Mouse (Mus musculus): ENCODE measurements around the gene Tapbp.

Gene Tapbp

DNA sequence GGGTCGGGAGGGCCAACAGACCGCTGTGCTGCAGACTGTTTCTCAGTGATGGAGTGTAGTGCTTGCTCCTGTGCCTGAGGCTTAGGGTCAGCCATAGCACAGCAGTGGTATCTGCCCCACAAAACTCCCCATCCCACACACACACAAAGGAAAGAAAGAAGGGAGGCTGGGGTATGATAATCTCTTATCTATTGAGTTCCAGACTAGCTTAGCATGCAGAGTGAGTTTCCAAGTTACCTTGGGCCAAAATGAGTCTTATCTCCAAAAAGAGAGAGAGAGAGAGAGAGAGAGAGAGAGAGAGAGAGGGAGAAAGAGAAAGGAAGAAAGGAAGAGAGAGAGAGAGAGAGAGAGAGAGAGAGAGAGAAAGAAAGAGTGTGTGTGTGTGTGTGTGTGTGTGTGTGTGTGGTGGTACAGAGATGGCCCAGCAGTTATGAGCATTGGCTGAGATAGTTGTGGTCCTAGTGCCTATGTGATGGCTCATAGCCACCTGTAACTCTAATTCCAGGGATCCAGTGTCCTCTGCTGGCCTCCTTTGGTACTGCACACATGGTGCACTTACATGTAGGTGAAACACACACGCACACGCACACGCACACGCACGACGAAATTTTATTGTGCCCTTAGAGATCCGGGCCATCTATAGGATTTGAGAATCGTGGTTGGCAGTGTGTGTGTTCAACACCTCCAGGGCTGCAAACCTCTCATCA, 9.0 kb downstream of the Tapbp start:
- DNase-seq (ENCODE audit: low spot score) = no peak

DNA sequence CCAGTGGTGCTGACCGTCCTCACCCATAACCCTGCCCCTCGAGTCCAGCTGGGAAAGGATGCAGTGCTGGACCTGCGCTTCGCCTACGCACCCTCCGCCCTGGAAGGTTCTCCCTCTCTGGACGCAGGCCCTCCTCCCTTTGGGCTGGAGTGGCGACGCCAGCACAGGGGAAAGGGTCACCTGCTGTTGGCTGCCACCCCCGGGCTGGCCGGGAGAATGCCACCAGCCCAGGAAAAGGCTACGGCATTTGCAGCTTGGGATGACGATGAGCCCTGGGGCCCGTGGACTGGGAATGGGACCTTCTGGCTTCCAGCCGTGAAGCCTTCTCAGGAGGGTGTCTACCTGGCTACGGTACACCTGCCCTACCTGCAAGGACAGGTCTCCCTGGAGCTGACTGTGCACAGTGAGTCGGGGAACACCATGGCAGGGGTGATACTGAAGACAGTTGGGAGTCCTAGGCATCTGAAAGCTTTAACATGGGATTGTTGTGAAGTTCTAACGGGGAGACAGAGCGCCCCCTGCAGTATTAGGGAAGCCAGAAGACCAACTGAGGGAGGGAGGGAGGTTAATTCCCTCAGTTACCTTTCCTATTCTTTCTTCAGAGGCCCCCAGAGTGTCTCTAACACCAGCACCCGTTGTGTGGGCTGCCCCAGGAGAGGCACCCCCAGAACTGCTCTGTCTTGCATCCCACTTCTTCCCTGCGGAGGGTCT, 9.9 kb downstream of the Tapbp start:
- no peak for DNase-seq (ENCODE audit: low spot score)

DNA sequence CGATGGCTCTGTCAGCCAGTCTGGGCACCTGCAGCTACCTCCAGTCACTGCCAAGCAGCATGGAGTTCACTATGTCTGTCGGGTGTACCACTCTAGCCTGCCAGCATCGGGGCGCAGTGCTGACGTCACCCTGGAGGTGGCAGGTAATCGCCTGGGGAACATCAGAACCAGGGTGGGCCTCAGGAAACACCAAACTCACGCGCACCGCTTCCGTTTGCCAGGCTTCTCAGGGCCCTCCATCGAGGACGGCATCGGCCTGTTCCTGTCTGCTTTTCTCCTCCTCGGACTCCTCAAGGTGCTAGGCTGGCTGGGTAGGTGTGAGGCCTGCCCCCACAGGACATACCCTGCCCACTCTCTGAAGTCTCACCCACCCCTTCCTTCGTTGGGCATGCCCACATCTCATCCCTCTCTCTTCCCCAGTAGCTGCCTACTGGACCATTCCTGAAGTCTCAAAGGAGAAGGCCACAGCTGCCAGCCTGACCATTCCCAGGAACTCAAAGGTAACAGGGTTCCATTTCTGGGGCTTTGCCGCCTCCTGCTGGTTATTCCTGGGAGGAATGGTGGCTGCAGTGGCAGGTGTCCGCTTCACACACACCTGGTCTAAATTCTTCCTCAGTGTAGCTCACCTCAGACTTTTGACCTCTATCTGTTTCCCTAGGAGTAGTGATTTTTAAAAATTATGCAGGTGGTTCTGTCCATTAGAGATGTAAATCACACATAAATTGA, 10.7 kb downstream of the Tapbp start:
- DNase-seq (ENCODE audit: low spot score) = no peak

DNA sequence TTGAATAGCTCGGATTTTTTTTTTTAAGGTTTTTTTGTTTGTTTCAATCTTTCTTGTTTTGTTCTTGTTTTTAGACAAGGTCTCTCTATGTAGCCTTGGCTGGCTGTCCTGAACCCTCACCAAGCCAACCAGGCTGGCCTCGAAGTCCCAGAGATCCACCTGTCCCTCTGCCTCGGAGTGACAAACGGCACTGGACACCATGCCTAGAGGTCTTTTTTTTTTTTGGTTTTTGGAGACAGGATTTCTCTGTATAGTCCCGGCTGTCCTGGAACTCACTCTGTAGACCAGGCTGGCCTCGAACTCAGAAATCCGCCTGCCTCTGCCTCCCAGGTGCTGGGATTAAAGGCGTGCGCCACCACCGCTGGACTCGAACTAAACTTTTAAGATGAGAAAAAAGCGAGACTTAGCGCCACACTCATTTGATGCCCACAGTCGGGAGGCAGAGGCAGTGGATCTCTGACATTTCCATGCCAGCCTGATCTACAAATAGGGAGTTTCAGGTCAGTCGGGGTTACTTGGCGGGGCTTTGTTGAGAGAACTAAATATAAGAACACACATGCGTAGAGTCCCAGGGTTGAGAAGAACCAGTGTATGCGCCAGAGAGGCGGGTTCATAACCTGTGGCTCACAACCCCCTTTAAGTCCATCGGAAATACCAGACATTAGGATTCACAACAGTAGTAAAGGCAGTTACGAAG, 12.7 kb downstream of the Tapbp start:
- DNase-seq (ENCODE audit: low spot score) = no peak

GRCm38 (mm10) chr17:33929371-33930279, 13.9 kb downstream of the Tapbp start, which contains the start of gene Rgl2:
Gene Rgl2, plus strand, starts transcription at chr17:33929543.
- DNase-seq (ENCODE audit: low spot score) = peak; percentile 93

- DNase-seq (ENCODE audit: low spot score) = no peak
Measured at GRCm38 (mm10) chr17:33930280-33931158, 14.8 kb downstream of the Tapbp start.

DNA sequence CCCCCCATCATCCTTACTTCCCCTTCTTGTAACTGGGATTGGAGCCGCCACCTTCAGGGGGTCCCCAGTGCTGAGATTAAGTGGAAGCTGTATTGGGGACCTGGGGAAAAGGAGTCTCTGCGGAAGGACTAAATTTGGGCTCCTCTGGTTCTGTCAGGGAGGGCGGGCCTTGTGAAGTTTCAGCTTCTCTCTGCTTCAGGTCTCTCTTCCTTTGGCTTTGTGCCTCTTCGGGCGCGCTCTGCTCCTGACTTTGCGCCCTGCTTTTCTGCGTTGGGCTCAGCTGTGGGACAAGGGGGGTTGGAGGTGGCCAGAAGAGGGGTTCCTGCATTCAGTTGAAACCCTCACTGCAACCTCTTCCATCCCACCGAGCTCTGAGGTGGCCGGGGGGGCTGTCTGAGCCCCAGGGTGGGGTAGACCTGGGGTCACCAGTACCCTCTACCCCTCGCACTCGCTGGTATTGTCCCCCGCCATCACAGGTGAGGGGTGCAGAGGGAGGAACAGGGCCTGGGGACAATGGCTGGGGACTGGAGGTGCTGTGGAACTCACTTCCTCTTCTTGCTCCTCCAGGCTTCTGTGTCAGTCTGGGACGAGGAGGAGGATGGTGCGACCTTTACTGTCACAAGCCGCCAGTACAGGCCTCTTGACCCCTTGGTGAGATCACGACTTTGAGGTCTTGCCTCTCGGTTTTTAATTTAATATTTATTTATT, 15.6 kb downstream of the Tapbp start:
- no peak for DNase-seq (ENCODE audit: low spot score)

DNA sequence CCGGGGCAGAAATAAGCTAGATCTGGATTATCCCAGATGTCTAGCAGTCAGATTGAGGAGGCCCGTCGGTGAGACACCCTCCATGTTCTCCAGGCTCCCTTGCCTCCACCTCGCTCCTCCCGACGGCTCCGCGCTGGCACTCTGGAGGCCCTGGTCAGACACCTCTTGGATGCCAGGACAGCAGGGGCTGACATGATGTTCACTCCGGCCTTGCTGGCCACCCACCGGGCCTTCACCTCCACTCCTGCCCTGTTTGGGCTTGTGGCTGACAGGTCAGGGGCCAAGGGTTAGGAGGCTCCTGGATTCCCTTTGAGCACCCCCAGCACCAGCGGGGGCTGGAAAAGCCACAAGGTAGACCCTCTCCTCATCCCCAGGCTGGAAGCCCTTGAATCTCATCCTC, 16.2 kb downstream of the Tapbp start:
- DNase-seq (ENCODE audit: low spot score) = no peak

DNA sequence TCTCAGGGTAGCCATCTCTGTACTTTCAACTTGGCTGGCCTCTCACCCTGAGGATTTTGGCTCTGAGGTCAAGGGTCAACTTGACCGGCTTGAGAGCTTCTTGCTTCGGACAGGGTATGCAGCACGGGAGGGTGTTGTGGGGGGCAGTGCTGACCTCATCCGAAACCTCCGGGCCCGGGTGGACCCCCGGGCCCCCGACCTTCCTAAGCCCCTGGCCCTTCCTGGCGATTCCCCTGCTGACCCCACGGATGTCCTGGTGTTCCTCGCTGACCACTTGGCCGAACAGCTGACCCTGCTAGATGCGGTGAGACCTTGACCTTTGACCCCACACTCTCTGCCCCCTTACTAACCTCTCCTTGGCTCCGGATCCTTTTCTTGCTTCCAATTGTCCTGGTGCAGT, 16.7 kb downstream of the Tapbp start:
- no peak for DNase-seq (ENCODE audit: low spot score)

DNA sequence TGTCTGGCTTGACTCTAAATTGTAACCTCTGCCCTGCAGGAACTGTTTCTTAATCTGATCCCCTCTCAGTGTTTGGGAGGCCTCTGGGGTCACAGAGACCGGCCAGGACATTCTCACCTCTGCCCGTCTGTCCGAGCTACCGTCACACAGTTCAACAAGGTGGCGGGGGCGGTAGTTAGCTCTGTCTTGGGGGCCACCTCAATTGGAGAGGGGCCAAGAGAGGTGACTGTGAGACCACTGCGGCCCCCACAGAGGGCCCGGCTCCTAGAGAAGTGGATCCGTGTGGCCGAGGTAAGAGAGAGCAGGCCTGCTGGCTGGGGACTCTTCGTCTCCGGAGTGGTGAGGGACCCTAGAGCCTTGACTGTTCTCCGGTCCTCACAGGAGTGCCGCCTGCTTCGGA, 17.3 kb downstream of the Tapbp start:
- no peak for DNase-seq (ENCODE audit: low spot score)

DNA sequence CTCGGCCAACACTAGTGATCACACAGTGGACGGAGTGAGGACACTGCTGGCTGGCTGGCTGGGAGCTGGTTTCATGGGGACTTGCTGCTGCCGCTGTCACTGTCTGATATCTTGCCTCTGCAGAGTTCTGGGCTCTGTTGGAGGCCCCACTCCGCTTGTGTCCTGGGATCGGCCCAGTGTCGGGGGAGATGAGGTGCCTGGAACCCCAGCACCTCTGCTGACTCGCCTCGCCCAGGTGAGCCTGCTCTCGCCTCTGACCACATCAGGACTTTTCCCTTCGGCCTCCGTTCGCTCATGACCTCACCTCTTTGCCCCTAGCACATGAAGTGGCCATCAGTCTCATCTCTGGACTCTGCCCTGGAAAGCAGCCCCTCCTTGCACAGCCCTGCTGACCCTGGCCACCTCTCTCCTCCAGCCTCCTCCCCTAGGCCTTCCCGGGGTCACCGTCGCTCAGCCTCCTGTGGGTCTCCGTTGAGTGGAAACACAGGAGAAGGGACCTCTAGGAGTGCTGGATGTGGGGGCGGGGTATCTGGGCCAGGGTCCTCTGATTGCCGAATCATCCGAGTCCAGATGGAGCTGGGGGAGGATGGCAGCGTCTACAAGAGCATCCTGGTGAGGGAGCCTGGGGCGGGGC, 19.8 kb downstream of the Tapbp start:
- DNase-seq (ENCODE audit: low spot score) = no peak

GRCm38 (mm10) chr17:33936993-33937392, 21.3 kb downstream of the Tapbp start:
- DNase-seq (ENCODE audit: low spot score) = no peak

GRCm38 (mm10) chr17:33938783-33939182, 23.1 kb downstream of the Tapbp start:
- no peak for DNase-seq (ENCODE audit: low spot score)

DNA sequence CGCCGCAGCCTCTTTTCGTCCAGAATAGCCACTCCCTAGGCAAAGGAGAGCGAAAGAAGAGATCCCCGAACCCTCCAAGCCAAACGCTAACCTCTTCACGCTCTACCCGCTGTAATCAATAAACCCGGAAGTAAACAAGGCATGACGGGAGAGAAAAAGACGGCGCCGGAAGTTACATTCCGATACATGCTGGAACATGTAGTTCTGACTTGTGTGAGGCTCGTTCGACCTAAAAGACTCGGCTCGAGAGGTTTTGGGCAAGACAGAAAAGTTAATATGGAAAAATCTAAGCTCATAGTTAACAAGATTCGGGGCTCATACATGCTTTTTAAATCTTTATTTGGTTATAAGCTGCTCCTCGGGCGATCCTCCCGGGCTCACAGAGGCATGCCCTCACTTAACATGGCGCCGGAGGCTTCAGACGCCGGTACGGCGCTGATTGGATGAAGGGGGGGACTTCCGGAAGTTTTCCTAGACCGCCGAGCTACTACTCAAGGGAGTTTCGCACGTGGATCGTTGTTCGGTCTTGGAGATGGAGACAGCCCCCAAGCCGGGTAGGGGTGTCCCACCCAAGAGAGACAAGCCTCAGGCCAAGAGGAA, 24.6 kb downstream of the Tapbp start, which contains the start of the genes Pfdn6 and Wdr46:
Gene Pfdn6, minus strand, starts transcription at position 138 of the 600 bp plus-strand sequence.
Gene Wdr46, plus strand, starts transcription at position 455 of the 600 bp plus-strand sequence.
- DNase-seq (ENCODE audit: low spot score) = peak; percentile 72

GRCm38 (mm10) chr17:33940981-33941380, 25.3 kb downstream of the Tapbp start:
- DNase-seq (ENCODE audit: low spot score) = no peak

- DNase-seq (ENCODE audit: low spot score) = no peak
Measured at GRCm38 (mm10) chr17:33941381-33941780, 25.7 kb downstream of the Tapbp start.

- DNase-seq (ENCODE audit: low spot score) = no peak
Measured at GRCm38 (mm10) chr17:33943454-33943853, 27.8 kb downstream of the Tapbp start.

GRCm38 (mm10) chr17:33947430-33948089, 31.9 kb downstream of the Tapbp start:
- no peak for DNase-seq (ENCODE audit: low spot score)

All from ovary, postnatal 10 days (tissue).